ENCODE assay signal across 7 mouse cellular contexts in the genomic region with DNA sequence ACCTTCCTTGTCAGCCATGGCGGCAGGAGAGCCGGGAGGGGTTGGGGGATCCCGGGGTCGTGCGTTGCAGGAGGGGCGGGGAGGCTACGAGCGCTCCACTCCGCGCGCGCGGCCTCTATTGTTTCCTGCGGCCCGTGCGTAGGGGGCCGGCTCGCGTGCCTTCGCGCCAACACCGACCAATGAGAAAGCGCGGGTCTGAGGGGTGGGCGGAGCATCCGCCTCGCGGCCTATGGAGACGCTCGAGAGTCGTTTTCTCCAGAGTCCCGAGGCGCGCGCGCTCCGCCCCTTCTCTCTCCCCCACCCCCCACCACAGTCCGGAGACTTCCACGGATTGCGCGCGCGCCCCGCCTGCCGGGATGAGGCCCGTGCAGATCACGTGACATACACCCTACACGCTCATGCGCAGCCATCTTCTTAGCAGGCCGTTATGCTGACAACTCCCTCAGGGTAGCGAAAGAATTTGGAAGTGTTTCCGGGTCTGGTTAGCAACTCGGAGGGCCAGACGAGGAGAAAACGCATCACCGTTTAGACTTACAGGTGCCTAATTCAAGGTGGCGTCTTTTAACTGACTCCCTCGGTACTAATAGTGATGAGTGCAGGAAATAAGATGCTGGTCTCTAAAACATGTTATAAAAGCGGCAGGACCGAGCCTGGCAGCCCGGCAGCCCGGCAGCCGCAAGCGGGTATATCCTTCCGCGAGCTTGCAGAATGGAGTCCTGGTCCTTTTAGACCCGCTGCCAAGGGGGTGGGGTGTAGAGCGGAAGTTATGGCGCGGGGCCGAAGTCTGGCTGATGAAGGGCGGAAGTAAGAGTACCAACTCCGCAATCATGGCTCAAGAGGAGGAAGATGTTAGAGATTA. TPM values are rescaled to one million over a fixed set of nuclear protein-coding genes. Genes with fewer than 3 reads are reported as not detected.
A peak's percentile ranks its signal among the peaks of the same experiment; 100 is the strongest.
DNase-seq lines count a peak whose midpoint lies in the region; ATAC-seq lines count a peak whose summit lies in the region.

A gene (minus strand): TSS at position 155 of the 859 bp plus-strand sequence.
A gene (plus strand): TSS at position 480 of the 859 bp plus-strand sequence.

- peak within 1 kb of the TSS; percentile 76 for H3K4me2 ChIP-seq in intestine, embryonic 16.5 days (ENCODE audit: low read depth, low read length)
- peak within 1 kb of the TSS; percentile 87 for H3K4me2 ChIP-seq in midbrain, embryonic 11.5 days

- peak; percentile 98 for ATAC-seq in intestine, embryonic 16.5 days
- ATAC-seq in midbrain, embryonic 11.5 days (ENCODE audit: low FRiP score): peak; percentile 98

- H3K9ac ChIP-seq in intestine, embryonic 16.5 days (ENCODE audit: low read depth, low read length): peak within 1 kb of the TSS; percentile 92
- peak within 1 kb of the TSS; percentile 98 for H3K9ac ChIP-seq in midbrain, embryonic 11.5 days (ENCODE audit: low read length)

- no peaks in the 10 kb centered on the region for H3K9me3 ChIP-seq in intestine, embryonic 16.5 days (ENCODE audit: control insufficient read depth, low read length)
- no peaks in the 10 kb centered on the region for H3K9me3 ChIP-seq in midbrain, embryonic 11.5 days (ENCODE audit: control insufficient read depth, low read length)

- peak; percentile 96 for DNase-seq in adrenal gland, adult 8-10 months
- peak; percentile 99 for DNase-seq in embryo, embryonic 9.5 days (ENCODE audit: extremely low spot score)
- peak; percentile 94 to 97 for DNase-seq in gastrocnemius, postnatal 4 days (ENCODE audit: low spot score in 2 of 2)
- peak; percentile 96 to 98 for DNase-seq in left cerebral cortex, postnatal 36 days (ENCODE audit: low spot score in 2 of 2)
- peak; percentile 100 for DNase-seq in midbrain, embryonic 11.5 days (ENCODE audit: low spot score, missing footprints)
- peak; percentile 98 for DNase-seq in skeletal muscle tissue, adult 2 months (ENCODE audit: low read depth, low spot score)

- intact Hi-C loops in left cerebral cortex, postnatal 36 days (cut with DNase I): loop anchor here (1.0 to 5.0 kb wide), 2 partner anchors 127 to 146 kb away; a partner anchor contains a TSS

- peaks cover 18% of the 10 kb centered on the region for H3K4me1 ChIP-seq in intestine, embryonic 16.5 days (ENCODE audit: control insufficient read depth, insufficient read depth, low read length)
- peaks cover 29% of the 10 kb centered on the region for H3K4me1 ChIP-seq in midbrain, embryonic 11.5 days (ENCODE audit: control insufficient read depth, insufficient read depth, low read length)

- no peaks in the 10 kb centered on the region for H3K36me3 ChIP-seq in intestine, embryonic 16.5 days (ENCODE audit: control insufficient read depth, insufficient read depth, low read length)
- H3K36me3 ChIP-seq in midbrain, embryonic 11.5 days (ENCODE audit: control insufficient read depth, insufficient read depth, low read length): no peaks in the 10 kb centered on the region

- under 1% methylated on average over 69 of the region's 73 CpGs for WGBS in intestine, embryonic 16.5 days
- under 1% methylated on average over 64 of the region's 73 CpGs for WGBS in midbrain, embryonic 11.5 days

- peak within 1 kb of the TSS; percentile 77 for H3K4me3 ChIP-seq in intestine, embryonic 16.5 days (ENCODE audit: low read length)
- peak within 1 kb of the TSS; percentile 97 for H3K4me3 ChIP-seq in midbrain, embryonic 11.5 days (ENCODE audit: low read depth, low read length)

- no peaks in the 10 kb centered on the region for H3K27me3 ChIP-seq in intestine, embryonic 16.5 days (replicated peaks; ENCODE audit: control insufficient read depth, insufficient read depth, low read length)
- H3K27me3 ChIP-seq in midbrain, embryonic 11.5 days (ENCODE audit: control insufficient read depth, insufficient read depth, low read length): no peaks in the 10 kb centered on the region

- H3K27ac ChIP-seq in intestine, embryonic 16.5 days (ENCODE audit: low read length): peak within 1 kb of the TSS; percentile 99
- H3K27ac ChIP-seq in midbrain, embryonic 11.5 days (ENCODE audit: low read depth, low read length): peak within 1 kb of the TSS; percentile 99

RNA-seq across cellular contexts. Expression of the first gene that starts in this region (rescaled TPM):
- 100 to 1,000 TPM; 122 to 167 (median 155) TPM for total RNA-seq in adrenal gland, adult 8-10 months (2022)
- 100 to 1,000 TPM; 166 to 179 TPM for total RNA-seq in gastrocnemius, postnatal 4 days (2021)
- polyA plus RNA-seq in intestine, embryonic 16.5 days (2015; fragmentation: Nextera tagmentation; extraction: Ambion mirVana): 271 and 297 TPM in 2 replicates
- 100 to 1,000 TPM; 115 to 123 TPM for total RNA-seq in left cerebral cortex, postnatal 36 days (2021)
- 561 and 604 TPM in 2 replicates for polyA plus RNA-seq in midbrain, embryonic 11.5 days (2014; fragmentation: Nextera tagmentation; extraction: Ambion mirVana)

RNA-seq across cellular contexts. Expression of the second gene that starts in this region (rescaled TPM):
- 10 to 100 TPM; 50.9 to 62.1 (median 56.6) TPM for total RNA-seq in adrenal gland, adult 8-10 months (2022)
- 10 to 100 TPM; 28.2 to 28.8 TPM for total RNA-seq in gastrocnemius, postnatal 4 days (2021)
- 64.2 and 66.9 TPM in 2 replicates for polyA plus RNA-seq in intestine, embryonic 16.5 days (2015; fragmentation: Nextera tagmentation; extraction: Ambion mirVana)
- 10 to 100 TPM; 24.6 to 28.4 TPM for total RNA-seq in left cerebral cortex, postnatal 36 days (2021)
- polyA plus RNA-seq in midbrain, embryonic 11.5 days (2014; fragmentation: Nextera tagmentation; extraction: Ambion mirVana): 42.7 and 45.0 TPM in 2 replicates

Comparison
In these comparisons a context has a peak if more than half of its experiments do, and no peak if none do; other contexts are left out.
1. Peak in every context shown above with its lines: DNase-seq, ATAC-seq, H3K4me3 ChIP-seq and H3K27ac ChIP-seq.